Comparison of ENCODE assay signal across 10 mouse cellular contexts in genomic region chr4:136867690-136868345, GRCm38 (mm10). TPM values are rescaled to one million over a fixed set of nuclear protein-coding genes. Genes with fewer than 3 reads are reported as not detected.
A peak's percentile ranks its signal among the peaks of the same experiment; 100 is the strongest.
DNase-seq lines count a peak whose midpoint lies in the region; ATAC-seq and TF ChIP-seq lines count a peak whose summit lies in the region.
"Had no signal": no experiment of that assay in that cellular context is flagged by ENCODE, and none has a peak within 500 bp of the region (broad histone marks: within the 10 kb centered on the region; RNA-seq: fewer than 3 reads in every experiment).

No protein-coding gene starts in this region.

- no peaks in the 10 kb centered on the region for H3K36me3 ChIP-seq in forebrain, embryonic 11.5 days (ENCODE audit: control insufficient read depth, insufficient read depth, low read length)
- no peaks in the 10 kb centered on the region for H3K36me3 ChIP-seq in limb, embryonic 11.5 days (ENCODE audit: control insufficient read depth, insufficient read depth, low read length)
- H3K36me3 ChIP-seq: heart, embryonic 13.5 days had no signal

- no peak for ATAC-seq in forebrain, embryonic 11.5 days (replicated peaks; ENCODE audit: low FRiP score)
- ATAC-seq in limb, embryonic 11.5 days (ENCODE audit: insufficient number of reproducible peaks, low FRiP score, low TSS enrichment, low read depth): no peak
- ATAC-seq in frontal cortex, adult (ENCODE audit: low TSS enrichment): no peak

- no peak overlapping the region for H3K27ac ChIP-seq in forebrain, embryonic 11.5 days (ENCODE audit: low read depth, low read length)
- no peak overlapping the region for H3K27ac ChIP-seq in limb, embryonic 11.5 days (replicated peaks; ENCODE audit: low read depth, low read length)
- H3K27ac ChIP-seq: heart, embryonic 13.5 days had no signal

- TF ChIP-seq POLR2A in brain, embryonic 14.5 days (IDR thresholded peaks at IDR 0.05; ENCODE audit: borderline replicate concordance, extremely low read depth, insufficient read depth, insufficient read length, poor library complexity, severe bottlenecking): no peak

- no peaks in the 10 kb centered on the region for H3K9me3 ChIP-seq in forebrain, embryonic 11.5 days (ENCODE audit: control insufficient read depth, low read length)
- H3K9me3 ChIP-seq in limb, embryonic 11.5 days (ENCODE audit: control insufficient read depth, low read length): no peaks in the 10 kb centered on the region
- H3K9me3 ChIP-seq: heart, embryonic 13.5 days had no signal

- H3K4me2 ChIP-seq in forebrain, embryonic 11.5 days (ENCODE audit: low read depth, low read length, severe bottlenecking): no peak overlapping the region
- no peak overlapping the region for H3K4me2 ChIP-seq in limb, embryonic 11.5 days (ENCODE audit: low read depth, severe bottlenecking)
- H3K4me2 ChIP-seq: heart, embryonic 13.5 days had no signal

- WGBS in forebrain, embryonic 11.5 days: 14% methylated on average over 11 of the region's 12 CpGs
- WGBS in limb, embryonic 11.5 days: 10% methylated on average over 12 of the region's 12 CpGs

- DNase-seq in MN1 (ENCODE audit: low spot score) (peak; percentile 65), adipocyte (ENCODE audit: low spot score) (no peak)
- peak; percentile 80 for DNase-seq in brain, embryonic 14.5 days (ENCODE audit: low read depth)
- DNase-seq in forebrain, embryonic 11.5 days (ENCODE audit: low spot score): peak; percentile 66
- DNase-seq in limb, embryonic 11.5 days (ENCODE audit: low spot score): peak; percentile 56
- no peak for DNase-seq in adrenal gland, postnatal 25 days
- DNase-seq in heart, postnatal 36 days: no peak

- no peak overlapping the region for H3K4me3 ChIP-seq in forebrain, embryonic 11.5 days (ENCODE audit: low read depth, low read length)
- H3K4me3 ChIP-seq in limb, embryonic 11.5 days (ENCODE audit: low read depth, low read length): no peak overlapping the region
- H3K4me3 ChIP-seq: heart, embryonic 13.5 days; myocyte had no signal

- no peaks in the 10 kb centered on the region for H3K27me3 ChIP-seq in forebrain, embryonic 11.5 days (ENCODE audit: control insufficient read depth, insufficient read depth, low read length)
- H3K27me3 ChIP-seq in limb, embryonic 11.5 days (ENCODE audit: control insufficient read depth, insufficient read depth, low read length): no peaks in the 10 kb centered on the region

- H3K4me1 ChIP-seq in forebrain, embryonic 11.5 days (replicated peaks; ENCODE audit: control insufficient read depth, insufficient read depth, low read length): peaks cover 19% of the 10 kb centered on the region
- peaks cover 8% of the 10 kb centered on the region for H3K4me1 ChIP-seq in limb, embryonic 11.5 days (ENCODE audit: control insufficient read depth, insufficient read depth, low read length)

- TF ChIP-seq CTCF in brain, embryonic 14.5 days (IDR thresholded peaks at IDR 0.05; ENCODE audit: borderline replicate concordance, extremely low read depth, insufficient read depth, insufficient read length): no peak

- no peak overlapping the region for H3K9ac ChIP-seq in forebrain, embryonic 11.5 days (ENCODE audit: low read length)
- no peak overlapping the region for H3K9ac ChIP-seq in limb, embryonic 11.5 days (ENCODE audit: low read length)
- H3K9ac ChIP-seq: heart, embryonic 13.5 days had no signal

- intact Hi-C loops in heart, postnatal 36 days (cut with DNase I): no loop called here

RNA-seq across cellular contexts. Expression of gene C1qb, which starts 18.2 kb away (rescaled TPM):
- polyA plus RNA-seq in brain, embryonic 14.5 days (2012; rRNA removed): 27.5 and 30.5 TPM in 2 replicates
- polyA plus RNA-seq in forebrain, embryonic 11.5 days (2014; fragmentation: Nextera tagmentation; extraction: Ambion mirVana): 19.7 and 21.1 TPM in 2 replicates
- polyA plus RNA-seq in limb, embryonic 11.5 days (2014; fragmentation: Nextera tagmentation; extraction: Ambion mirVana): 16.4 and 16.5 TPM in 2 replicates
- total RNA-seq in adrenal gland, postnatal 25 days (2021): 24.4 and 28.3 TPM in 2 replicates
- total RNA-seq in heart, postnatal 36 days (2021): 10 to 100 TPM; 39.8 to 72.6 TPM
- polyA plus RNA-seq: myocyte had no signal

RNA-seq across cellular contexts. Expression of gene C1qc, which starts 25.0 kb away (rescaled TPM):
- polyA plus RNA-seq in brain, embryonic 14.5 days (2012; rRNA removed): 18.3 and 19.5 TPM in 2 replicates
- 10.0 and 10.7 TPM in 2 replicates for polyA plus RNA-seq in forebrain, embryonic 11.5 days (2014; fragmentation: Nextera tagmentation; extraction: Ambion mirVana)
- 6.3 and 9.3 TPM in 2 replicates for polyA plus RNA-seq in limb, embryonic 11.5 days (2014; fragmentation: Nextera tagmentation; extraction: Ambion mirVana)
- total RNA-seq in adrenal gland, postnatal 25 days (2021): 18.2 and 22.5 TPM in 2 replicates
- 10 to 100 TPM; 32.6 to 53.9 TPM for total RNA-seq in heart, postnatal 36 days (2021)
- polyA plus RNA-seq: myocyte had no signal

RNA-seq across cellular contexts. Expression of gene C1qa, which starts 30.8 kb away (rescaled TPM):
- polyA plus RNA-seq in brain, embryonic 14.5 days (2012; rRNA removed): 14.2 and 14.9 TPM in 2 replicates
- polyA plus RNA-seq in forebrain, embryonic 11.5 days (2014; fragmentation: Nextera tagmentation; extraction: Ambion mirVana): 8.2 and 11.3 TPM in 2 replicates
- 8.5 and 8.6 TPM in 2 replicates for polyA plus RNA-seq in limb, embryonic 11.5 days (2014; fragmentation: Nextera tagmentation; extraction: Ambion mirVana)
- 21.3 and 28.7 TPM in 2 replicates for total RNA-seq in adrenal gland, postnatal 25 days (2021)
- total RNA-seq in heart, postnatal 36 days (2021): 10 to 100 TPM; 41.8 to 69.2 TPM
- polyA plus RNA-seq: myocyte had no signal

RNA-seq across cellular contexts. Expression of gene Ephb2, which starts 32.0 kb away (rescaled TPM):
- polyA plus RNA-seq in brain, embryonic 14.5 days (2012; rRNA removed): 110 and 141 TPM in 2 replicates
- 35.8 and 36.9 TPM in 2 replicates for polyA plus RNA-seq in forebrain, embryonic 11.5 days (2014; fragmentation: Nextera tagmentation; extraction: Ambion mirVana)
- polyA plus RNA-seq in limb, embryonic 11.5 days (2014; fragmentation: Nextera tagmentation; extraction: Ambion mirVana): 12.5 and 16.2 TPM in 2 replicates
- total RNA-seq in adrenal gland, postnatal 25 days (2021): 15.1 and 17.8 TPM in 2 replicates
- total RNA-seq in heart, postnatal 36 days (2021): under 1 TPM; 0.16 to 0.39 TPM

Comparison
In these comparisons a context has a peak if more than half of its experiments do, and no peak if none do; other contexts are left out.
1. DNase-seq: peak in MN1 (single experiment), brain, embryonic 14.5 days (single experiment), forebrain, embryonic 11.5 days (single experiment) and limb, embryonic 11.5 days (single experiment); none in adipocyte (single experiment), adrenal gland, postnatal 25 days (single experiment) and heart, postnatal 36 days (0 of 2).